Mouse (Mus musculus) G1E (cell line): ENCODE measurements around the gene Bex6.

Experiments
- CTCF ChIP-seq: IDR thresholded peaks from 2 replicates; pipeline ENCODE4 v1.5.1; 2012; ENCODE audit warnings: low read depth, low read length, inconsistent platforms, mixed read lengths
- GATA1 ChIP-seq: IDR thresholded peaks from 2 replicates; pipeline ENCODE4 v1.6.1; 2012; ENCODE audit warnings: borderline replicate concordance, low read length, inconsistent platforms, mixed read lengths

DNA sequence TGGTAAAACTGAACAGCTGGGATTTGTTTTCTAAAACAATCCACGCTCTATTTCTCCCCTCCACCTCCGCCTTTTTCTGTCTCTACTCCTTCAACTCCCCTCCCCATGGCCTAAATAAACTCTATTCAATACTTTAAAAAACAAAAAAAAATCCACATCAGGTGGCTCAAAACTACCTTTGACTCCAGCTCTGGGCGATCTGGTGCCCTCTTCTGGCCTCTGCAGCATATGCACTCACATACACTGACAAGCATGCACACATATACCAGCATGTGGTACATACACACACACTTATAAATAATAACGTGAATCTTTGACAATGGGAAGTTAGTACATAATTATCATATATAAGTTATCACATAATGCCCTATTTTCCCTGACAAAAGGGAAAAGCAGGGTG lies 4.6 kb upstream of the Bex6 start:
- TF ChIP-seq CTCF (no peak), GATA1 (no peak)
